Mouse (Mus musculus) spleen, adult 10 weeks (tissue): Measurements from ENCODE around the gene Rnd3. TPM values are rescaled to one million over a fixed set of nuclear protein-coding genes. Genes with fewer than 3 reads are reported as not detected.

Experiments used
- polyA plus RNA-seq: library from polyadenylated mRNA; stranded (reverse); fragments of 350-450 nt; fragmentation: Illumina TruSeq; extraction: RNeasy Lipid Tissue Mini Kit (QIAGEN cat#74804); gene quantifications from one replicate; pipeline ENCODE4 v1.2.3, GENCODE M21; 2015; ENCODE audit warnings: low replicate concordance; ENCODE audit not compliant: insufficient read depth

Rnd3 gene
- polyA plus RNA-seq: 35.1 TPM

GRCm38 (mm10) chr2:51148975-51149374, at the start of gene Rnd3:
Rnd3 (minus strand) TSS chr2:51149111.

